Mouse (Mus musculus) CH12.LX (cell line): ENCODE results near the gene Ccdc141. TPM values are rescaled to one million over a fixed set of nuclear protein-coding genes. Genes with fewer than 3 reads are reported as not detected.

Experiments
- DNase-seq: peaks from one replicate; pipeline ENCODE4 v3.0.0-alpha.2; 2013; ENCODE audit errors: extremely low read depth
- H3K27ac ChIP-seq: 2 replicates; pipeline ENCODE4 v1.5.1; 2012; ENCODE audit warnings: low read depth, mild to moderate bottlenecking, control low read depth, moderate library complexity; ENCODE audit not compliant: insufficient read depth
- H3K27me3 ChIP-seq: replicated peaks from 2 replicates; pipeline ENCODE3; 2012; ENCODE audit warnings: inconsistent platforms
- H3K36me3 ChIP-seq, 2 experiments: replicated peaks in 1 of 2; 2 replicates each; pipeline versions ENCODE3 to v1.6.1; 2012; ENCODE audit warnings: inconsistent platforms in 1 of 2, low read length in 1 of 2, mild to moderate bottlenecking in 1 of 2, mixed read lengths in 1 of 2, moderate library complexity in 1 of 2; ENCODE audit not compliant: control insufficient read depth in 1 of 2, insufficient read depth in 1 of 2
- H3K4me1 ChIP-seq, 2 experiments: 2 replicates each; pipeline ENCODE4 v1.6.1; 2012; ENCODE audit warnings: inconsistent platforms in 1 of 2, moderate library complexity in 1 of 2; ENCODE audit not compliant: insufficient read depth in 2 of 2, control insufficient read depth in 1 of 2
- H3K4me2 ChIP-seq: 2 replicates; pipeline ENCODE4 v1.6.1; 2012; ENCODE audit warnings: low read depth, mild to moderate bottlenecking, control low read depth; ENCODE audit not compliant: poor library complexity, insufficient read depth, severe bottlenecking
- H3K4me3 ChIP-seq, 3 experiments: fragments of 150-350 bp in 1 of 3; sonication (generic) in 1 of 3; replicated peaks in 1 of 3; 2 replicates each; pipeline versions ENCODE3 to v1.5.1; 2011 to 2012; ENCODE audit warnings: low read depth in 2 of 3, low read length in 2 of 3, mild to moderate bottlenecking in 2 of 3, moderate library complexity in 2 of 3, control low read depth in 1 of 3, improper control_type of control experiment in 1 of 3, inconsistent platforms in 1 of 3, mixed read lengths in 1 of 3; ENCODE audit not compliant: poor library complexity in 1 of 3
- H3K79me2 ChIP-seq: replicated peaks from 2 replicates; pipeline ENCODE4 v1.6.1; 2012; ENCODE audit warnings: mild to moderate bottlenecking, moderate library complexity; ENCODE audit not compliant: control insufficient read depth, poor library complexity, insufficient read depth, severe bottlenecking; ENCODE audit errors: extremely low read depth
- H3K9ac ChIP-seq: 2 replicates; pipeline ENCODE4 v1.6.1; 2012; ENCODE audit warnings: low read depth, mild to moderate bottlenecking, control low read depth, moderate library complexity; ENCODE audit not compliant: insufficient read depth
- H3K9me3 ChIP-seq: replicated peaks from 2 replicates; pipeline ENCODE3; 2012; ENCODE audit warnings: low read length, inconsistent platforms, mixed read lengths
- BHLHE40 ChIP-seq: IDR thresholded peaks from 2 replicates; pipeline ENCODE4 v1.6.1; 2011; ENCODE audit warnings: mild to moderate bottlenecking, low read depth, low read length, improper control_type of control experiment
- CHD1 ChIP-seq: IDR thresholded peaks from 2 replicates; pipeline ENCODE4 v1.6.1; 2012; ENCODE audit warnings: low read depth, low read length, improper control_type of control experiment, inconsistent platforms
- CTCF ChIP-seq, 2 experiments: IDR thresholded peaks in 1 of 2; conservative IDR thresholded peaks in 1 of 2; 2 replicates each; pipeline ENCODE4 v1.5.1; 2011 to 2012; ENCODE audit warnings: low read depth in 2 of 2, low read length in 2 of 2, improper control_type of control experiment in 1 of 2, inconsistent platforms in 1 of 2, mild to moderate bottlenecking in 1 of 2, moderate library complexity in 1 of 2
- E2F4 ChIP-seq: IDR thresholded peaks from 2 replicates; pipeline ENCODE4 v1.6.1; 2011; ENCODE audit warnings: low read depth, low read length, improper control_type of control experiment; ENCODE audit not compliant: insufficient replicate concordance
- ELF1 ChIP-seq: IDR thresholded peaks from 2 replicates; pipeline ENCODE4 v1.6.1; 2014; ENCODE audit warnings: low read depth, mild to moderate bottlenecking, inconsistent platforms, low read length, improper control_type of control experiment
- ETS1 ChIP-seq: conservative IDR thresholded peaks from 2 replicates; pipeline ENCODE4 v1.6.1; 2012; ENCODE audit warnings: low read depth, mild to moderate bottlenecking, inconsistent platforms, low read length, improper control_type of control experiment, moderate library complexity
- GABPA ChIP-seq: IDR thresholded peaks from 2 replicates; pipeline ENCODE4 v1.6.1; 2012; ENCODE audit warnings: low read depth, low read length, improper control_type of control experiment, inconsistent platforms; ENCODE audit not compliant: insufficient replicate concordance
- HCFC1 ChIP-seq: IDR thresholded peaks from 2 replicates; pipeline ENCODE4 v1.6.1; 2012; ENCODE audit warnings: low read depth, mild to moderate bottlenecking, inconsistent platforms, low read length, improper control_type of control experiment
- IRF4 ChIP-seq: IDR thresholded peaks from 2 replicates; pipeline ENCODE4 v1.6.1; 2014; ENCODE audit warnings: low read depth, mild to moderate bottlenecking, inconsistent platforms, low read length, improper control_type of control experiment
- JUN ChIP-seq: IDR thresholded peaks from 2 replicates; pipeline ENCODE4 v1.6.1; 2011; ENCODE audit warnings: low read depth, mild to moderate bottlenecking, low read length, improper control_type of control experiment, moderate library complexity; ENCODE audit not compliant: insufficient read depth
- JUND ChIP-seq: conservative IDR thresholded peaks from 2 replicates; pipeline ENCODE4 v1.6.1; 2011; ENCODE audit warnings: low read depth, low read length, improper control_type of control experiment
- MAX ChIP-seq: IDR thresholded peaks from 2 replicates; pipeline ENCODE4 v1.6.1; 2011; ENCODE audit warnings: low read length, improper control_type of control experiment
- MAZ ChIP-seq: IDR thresholded peaks from 2 replicates; pipeline ENCODE4 v1.6.1; 2012; ENCODE audit warnings: low read depth, mild to moderate bottlenecking, inconsistent platforms, low read length, improper control_type of control experiment, moderate library complexity
- MEF2A ChIP-seq: IDR thresholded peaks from 2 replicates; pipeline ENCODE4 v1.6.1; 2014; ENCODE audit warnings: low read depth, mild to moderate bottlenecking, inconsistent platforms, low read length, improper control_type of control experiment, borderline replicate concordance
- MXI1 ChIP-seq: IDR thresholded peaks from 2 replicates; pipeline ENCODE4 v1.6.1; 2011; ENCODE audit warnings: mild to moderate bottlenecking, low read depth, low read length, improper control_type of control experiment
- MYC ChIP-seq: IDR thresholded peaks from 2 replicates; pipeline ENCODE4 v1.6.1; 2011; ENCODE audit warnings: low read depth, mild to moderate bottlenecking, improper control_type of control experiment, low read length
- NRF1 ChIP-seq: IDR thresholded peaks from 2 replicates; pipeline ENCODE4 v1.6.1; 2014; ENCODE audit warnings: low read depth, mild to moderate bottlenecking, inconsistent platforms, low read length, improper control_type of control experiment, moderate library complexity
- PAX5 ChIP-seq: IDR thresholded peaks from 2 replicates; pipeline ENCODE4 v1.6.1; 2012; ENCODE audit warnings: low read length, inconsistent platforms, mixed read lengths
- POLR2AphosphoS2 ChIP-seq: IDR thresholded peaks from 2 replicates; pipeline ENCODE4 v1.6.1; 2011; ENCODE audit warnings: low read depth, low read length, improper control_type of control experiment
- RAD21 ChIP-seq: IDR thresholded peaks from 2 replicates; pipeline ENCODE4 v1.6.1; 2011; ENCODE audit warnings: low read depth, mild to moderate bottlenecking, low read length, improper control_type of control experiment, moderate library complexity
- RCOR1 ChIP-seq: conservative IDR thresholded peaks from 2 replicates; pipeline ENCODE4 v1.6.1; 2012; ENCODE audit warnings: low read depth, mild to moderate bottlenecking, inconsistent platforms, low read length, improper control_type of control experiment
- SMC3 ChIP-seq: IDR thresholded peaks from 2 replicates; pipeline ENCODE4 v1.6.1; 2011; ENCODE audit warnings: low read depth, low read length, improper control_type of control experiment
- UBTF ChIP-seq: IDR thresholded peaks from 2 replicates; pipeline ENCODE4 v1.6.1; 2012; ENCODE audit warnings: low read depth, mild to moderate bottlenecking, inconsistent platforms, low read length, improper control_type of control experiment, moderate library complexity
- USF1 ChIP-seq: IDR thresholded peaks from 2 replicates; pipeline ENCODE4 v1.6.1; 2014; ENCODE audit warnings: low read depth, mild to moderate bottlenecking, inconsistent platforms, low read length, improper control_type of control experiment
- ZKSCAN1 ChIP-seq: IDR thresholded peaks from 2 replicates; pipeline ENCODE4 v1.6.1; 2012; ENCODE audit warnings: low read depth, inconsistent platforms, low read length, improper control_type of control experiment, borderline replicate concordance
- ZMIZ1 ChIP-seq: IDR thresholded peaks from 2 replicates; pipeline ENCODE4 v1.6.1; 2012; ENCODE audit warnings: low read depth, mild to moderate bottlenecking, inconsistent platforms, low read length, improper control_type of control experiment
- ZNF384 ChIP-seq: IDR thresholded peaks from 2 replicates; pipeline ENCODE4 v1.6.1; 2012; ENCODE audit warnings: low read depth, low read length, improper control_type of control experiment, inconsistent platforms
- dilution Hi-C: fragments of 300-500 bp; cut with MboI; formaldehyde crosslinking; loops from 2 replicates; pipeline ENCODE4 v1.14.3; 2020; ENCODE audit warnings: low sequenced_read_pairs; ENCODE audit not compliant: extremely low pct_unique_long_range_greater_than_20kb, extremely low pct_ligation_motif_present
- in situ Hi-C: fragments of 300-500 bp; cut with MboI; formaldehyde crosslinking; loops from 3 replicates; pipeline ENCODE4 v1.14.3; 2019; ENCODE audit warnings: low sequenced_read_pairs, low pct_ligation_motif_present, low pct_unique_long_range_greater_than_20kb, mixed read lengths
- polyA plus RNA-seq: library from polyadenylated mRNA; unstranded; fragments of >175 nt; gene quantifications from 2 replicates; pipeline ENCODE4 v1.2.1, GENCODE M21; 2012; ENCODE audit warnings: low read depth; ENCODE audit not compliant: insufficient read length
- total RNA-seq, 2 experiments: library from RNA; depleted of rRNA; stranded (reverse); fragments of 300-350 nt in 1 of 2; fragments of >200 nt in 1 of 2; gene quantifications; 2 replicates each; pipeline ENCODE4 v1.2.3; 2012 to 2014

Gene Ccdc141
- total and polyA plus RNA-seq, 3 experiments, result not detected

GRCm38 (mm10) chr2:77074373-77074772, 96.1 kb downstream of the Ccdc141 start:
- no peak overlapping the region for H3K4me3 ChIP-seq
- TF ChIP-seq MEF2A, result no peak
- no peak for TF ChIP-seq RAD21
- no peak for TF ChIP-seq ZNF384
- TF ChIP-seq ZMIZ1, result no peak
- no peak for TF ChIP-seq GABPA
- no peak for TF ChIP-seq CHD1
- no peak for TF ChIP-seq MAX
- TF ChIP-seq MXI1, result no peak
- no peak for TF ChIP-seq CTCF (conservative IDR thresholded peaks at IDR 0.05 in 1 of 2, IDR thresholded peaks at IDR 0.05 in 1 of 2; ENCODE audit: low read depth in 2 of 2, low read length in 2 of 2)
- TF ChIP-seq MAZ, result no peak
- TF ChIP-seq MYC, result no peak
- no peaks in the 10 kb centered on the region for H3K36me3 ChIP-seq
- no peaks in the 10 kb centered on the region for H3K27me3 ChIP-seq
- dilution Hi-C loops (no loop called here), in situ Hi-C loops (loop anchor here (25.0 kb wide), 1 partner anchor 638 kb away; no protein-coding TSS in a partner anchor)
- H3K9ac ChIP-seq, result no peak overlapping the region
- no peaks in the 10 kb centered on the region for H3K79me2 ChIP-seq
- no peak overlapping the region for H3K4me2 ChIP-seq
- DNase-seq, result no peak
- H3K4me1 ChIP-seq, result no peaks in the 10 kb centered on the region
- peaks cover 10% of the 10 kb centered on the region for H3K9me3 ChIP-seq
- H3K27ac ChIP-seq, result no peak overlapping the region

GRCm38 (mm10) chr2:77073930-77074329, 96.5 kb downstream of the Ccdc141 start:
- DNase-seq, result no peak
- Histone ChIP-seq H3K4me2 (no peak overlapping the region), H3K4me3 (no peak overlapping the region), H3K79me2 (no peaks in the 10 kb centered on the region), H3K36me3 (no peaks in the 10 kb centered on the region), H3K9ac (no peak overlapping the region), H3K27ac (no peak overlapping the region), H3K4me1 (no peaks in the 10 kb centered on the region), H3K9me3 (peaks cover 10% of the 10 kb centered on the region), H3K27me3 (no peaks in the 10 kb centered on the region)
- dilution Hi-C loops, result no loop called here
- in situ Hi-C loops, result loop anchor here (25.0 kb wide), 1 partner anchor 638 kb away; no protein-coding TSS in a partner anchor
- TF ChIP-seq CTCF (conservative IDR thresholded peaks at IDR 0.05 in 1 of 2, IDR thresholded peaks at IDR 0.05 in 1 of 2; ENCODE audit: low read depth in 2 of 2, low read length in 2 of 2) (no peak), NRF1 (no peak), BHLHE40 (no peak), POLR2AphosphoS2 (no peak), USF1 (no peak), IRF4 (no peak), ZKSCAN1 (no peak), RCOR1 (no peak), JUN (no peak), ELF1 (no peak), UBTF (no peak), E2F4 (no peak), SMC3 (no peak), MAX (no peak), HCFC1 (no peak), ETS1 (no peak), PAX5 (no peak), JUND (no peak)
